Mouse (Mus musculus) intestine, postnatal 0 days (tissue): ENCODE results near the gene Rbm34. TPM values are rescaled to one million over a fixed set of nuclear protein-coding genes. Genes with fewer than 3 reads are reported as not detected.

ENCODE experiments used
- ATAC-seq: fragments of 200-750 bp; cut with Nextera tagmentation; 2 replicates; pipeline ENCODE4 v1.8.0; 2017; ENCODE audit warnings: mild to moderate bottlenecking, moderate TSS enrichment, moderate library complexity
- H3K27ac ChIP-seq: fragments of 300-500 bp; sonication (generic); 2 replicates; pipeline ENCODE4 v1.5.1; 2014; ENCODE audit warnings: mild to moderate bottlenecking, low read depth, low read length, moderate library complexity
- H3K27me3 ChIP-seq: fragments of 300-500 bp; sonication (generic); replicated peaks from 2 replicates; pipeline ENCODE4 v1.6.1; 2014; ENCODE audit warnings: low read length, mixed read lengths; ENCODE audit not compliant: control insufficient read depth, insufficient read depth
- H3K36me3 ChIP-seq: fragments of 300-500 bp; sonication (generic); 2 replicates; pipeline ENCODE4 v1.6.1; 2014; ENCODE audit warnings: mild to moderate bottlenecking, moderate library complexity; ENCODE audit not compliant: control insufficient read depth, insufficient read depth
- H3K4me1 ChIP-seq: fragments of 300-500 bp; sonication (generic); replicated peaks from 2 replicates; pipeline ENCODE4 v1.6.1; 2014; ENCODE audit warnings: antibody characterized with exemption, low read length, mixed read lengths; ENCODE audit not compliant: control insufficient read depth, insufficient read depth
- H3K4me2 ChIP-seq: fragments of 300-500 bp; sonication (generic); replicated peaks from 2 replicates; pipeline ENCODE4 v1.6.1; 2014; ENCODE audit warnings: low read depth, mild to moderate bottlenecking, moderate library complexity
- H3K4me3 ChIP-seq: fragments of 300-500 bp; sonication (generic); 2 replicates; pipeline ENCODE4 v1.5.1; 2014; ENCODE audit warnings: low read depth, low read length
- H3K9ac ChIP-seq: fragments of 300-500 bp; sonication (generic); 2 replicates; pipeline ENCODE4 v1.6.1; 2014; ENCODE audit warnings: mild to moderate bottlenecking, low read depth, low read length
- H3K9me3 ChIP-seq: fragments of 300-500 bp; sonication (generic); 2 replicates; pipeline ENCODE4 v1.6.1; 2016; ENCODE audit warnings: mixed run types; ENCODE audit not compliant: control insufficient read depth
- CTCF ChIP-seq: sonication (generic); IDR thresholded peaks from 2 replicates; pipeline ENCODE4 v1.5.1; 2016; ENCODE audit warnings: low read depth, mild to moderate bottlenecking, control low read depth, antibody characterized with exemption, moderate library complexity
- WGBS: fragments of 180-500 bp; shearing (Covaris S2); extraction: QIAGEN DNeasy Blood & Tissue Kit; methylation state at CpG from one replicate; pipeline ENCODE4 v1.1.7; 2014; 5-methylcytosine and 5-hydroxymethylcytosine counted together
- polyA plus RNA-seq: library from polyadenylated mRNA; unstranded; fragments of >200 nt; fragmentation: Nextera tagmentation; extraction: Ambion mirVana; gene quantifications from 2 replicates; pipeline ENCODE4 v1.2.1, GENCODE M21; 2015

Rbm34 gene
- polyA plus RNA-seq, 1 experiment from 2014 or later, result 25.3 TPM

DNA sequence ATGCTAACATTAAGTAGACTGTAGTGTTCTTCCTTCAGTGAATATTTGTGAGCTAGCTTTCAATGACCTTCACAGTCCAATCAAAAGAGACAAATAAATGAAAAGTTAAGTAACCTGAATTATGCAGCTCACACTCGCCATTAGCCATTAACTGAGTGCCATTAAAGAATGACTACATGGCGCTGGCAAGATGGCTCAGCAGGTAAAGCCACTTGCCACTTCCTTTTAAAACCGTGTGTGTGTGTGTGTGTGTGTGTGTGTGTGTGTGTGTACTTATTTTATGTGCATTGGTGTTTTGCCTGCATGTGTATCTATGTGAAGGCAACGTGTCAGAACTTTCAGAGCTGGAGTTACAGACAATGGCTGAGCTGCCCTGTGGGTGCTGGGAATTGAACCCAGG is 3.6 kb upstream of the Rbm34 start:
- H3K27me3 ChIP-seq, result no peaks in the 10 kb centered on the region
- 52% methylated on average over 4 of the region's 4 CpGs for WGBS
- no peaks in the 10 kb centered on the region for H3K9me3 ChIP-seq
- no peak for TF ChIP-seq CTCF
- no peak for ATAC-seq
- H3K4me2 ChIP-seq, result no peak overlapping the region
- peak overlapping the region; percentile 73; the same call in 1 of the 2 replicates for H3K27ac ChIP-seq
- H3K4me1 ChIP-seq, result 0 out of 2 replicates have a peak, but pooled peaks cover 4% of the 10 kb centered on the region
- no peak overlapping the region for H3K4me3 ChIP-seq
- no peaks in the 10 kb centered on the region for H3K36me3 ChIP-seq
- no peak overlapping the region for H3K9ac ChIP-seq

DNA sequence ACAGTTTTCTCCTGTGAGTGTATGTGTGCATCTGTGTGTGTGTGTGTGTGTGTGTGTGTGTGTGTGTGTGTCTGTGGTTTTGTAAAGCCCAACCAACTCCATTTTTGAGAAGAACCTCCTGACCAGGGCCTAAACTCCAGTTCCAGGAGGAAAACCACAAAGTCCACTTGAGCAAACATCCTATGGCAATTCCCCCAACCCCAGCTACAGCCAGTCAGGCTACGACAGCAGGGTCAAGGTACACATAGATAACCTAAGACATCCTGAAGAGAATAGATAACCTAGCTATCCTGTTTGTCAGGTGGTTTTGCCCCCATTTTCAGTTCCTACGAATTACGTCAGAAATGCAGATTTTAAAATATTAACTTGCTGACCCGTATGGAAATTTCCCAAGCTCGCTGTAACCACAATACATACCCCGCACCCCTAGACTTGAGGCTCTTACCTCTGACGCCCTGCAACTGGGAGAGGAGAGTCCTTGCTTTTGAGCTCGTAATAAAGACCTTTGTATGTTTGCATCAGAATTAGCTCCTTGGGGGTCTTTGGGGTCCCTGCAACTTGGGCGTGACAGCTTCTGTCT is 2.9 kb upstream of the Rbm34 start:
- Histone ChIP-seq H3K9ac (no peak overlapping the region), H3K9me3 (no peaks in the 10 kb centered on the region), H3K27ac (peak overlapping the region; percentile 73), H3K27me3 (no peaks in the 10 kb centered on the region), H3K4me1 (0 out of 2 replicates have a peak, but pooled peaks cover 4% of the 10 kb centered on the region), H3K36me3 (peaks cover 5% of the 10 kb centered on the region), H3K4me3 (no peak overlapping the region), H3K4me2 (no peak overlapping the region; the same call in 1 of the 2 replicates)
- 36% methylated on average over 9 of the region's 9 CpGs for WGBS
- TF ChIP-seq CTCF, result no peak
- ATAC-seq, result peak; percentile 51

- no peak overlapping the region for H3K4me2 ChIP-seq
- no peak overlapping the region for H3K9ac ChIP-seq
- H3K9me3 ChIP-seq, result no peaks in the 10 kb centered on the region
- no peak overlapping the region for H3K4me3 ChIP-seq
- peaks cover 16% of the 10 kb centered on the region for H3K36me3 ChIP-seq
- WGBS, result 69% methylated on average over 2 of the region's 2 CpGs
- no peaks in the 10 kb centered on the region for H3K27me3 ChIP-seq
- no peak for ATAC-seq
- no peak for TF ChIP-seq CTCF
- H3K27ac ChIP-seq, result no peak overlapping the region
- H3K4me1 ChIP-seq, result 0 out of 2 replicates have a peak, but pooled peaks cover 4% of the 10 kb centered on the region
Observed at GRCm38 (mm10) chr8:126972649-126973048, 1.8 kb upstream of the Rbm34 start.

- no peak overlapping the region for H3K4me3 ChIP-seq
- no peak overlapping the region for H3K9ac ChIP-seq
- H3K4me2 ChIP-seq, result no peak overlapping the region
- no peak overlapping the region for H3K27ac ChIP-seq
- H3K36me3 ChIP-seq, result peaks cover 22% of the 10 kb centered on the region
- TF ChIP-seq CTCF, result no peak
- no peaks in the 10 kb centered on the region for H3K27me3 ChIP-seq
- 85% methylated on average over 2 of the region's 2 CpGs for WGBS
- H3K4me1 ChIP-seq, result 0 out of 2 replicates have a peak, but pooled peaks cover 4% of the 10 kb centered on the region
- H3K9me3 ChIP-seq, result no peaks in the 10 kb centered on the region
- ATAC-seq, result no peak
Observed at GRCm38 (mm10) chr8:126972102-126972501, 1.2 kb upstream of the Rbm34 start.

DNA sequence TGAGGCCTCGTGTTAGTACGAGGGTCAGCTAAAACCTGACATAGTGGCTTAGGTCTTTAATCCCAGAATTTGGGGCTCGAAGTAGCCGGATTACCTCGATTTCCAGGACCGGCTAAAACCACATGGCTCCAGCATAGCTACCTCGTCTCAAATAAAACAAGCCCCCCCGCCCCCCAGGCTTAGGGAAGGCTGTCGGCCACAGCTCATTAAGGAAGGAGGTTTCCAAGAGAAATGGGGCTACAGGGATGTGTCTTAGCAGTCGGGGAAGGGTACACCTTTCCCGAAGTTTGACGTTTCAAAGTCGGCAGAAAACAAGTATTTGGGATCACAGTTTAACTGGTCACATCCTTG is 418 bp upstream of the Rbm34 start:
- H3K9ac ChIP-seq, result peak overlapping the region; percentile 83
- no peaks in the 10 kb centered on the region for H3K9me3 ChIP-seq
- peaks cover 28% of the 10 kb centered on the region for H3K36me3 ChIP-seq
- TF ChIP-seq CTCF, result no peak
- peak overlapping the region; percentile 68; the same call in 1 of the 2 replicates for H3K27ac ChIP-seq
- WGBS, result 9% methylated on average over 13 of the region's 13 CpGs
- peak overlapping the region; percentile 95 for H3K4me3 ChIP-seq
- H3K4me1 ChIP-seq, result 0 out of 2 replicates have a peak, but pooled peaks cover 4% of the 10 kb centered on the region
- H3K4me2 ChIP-seq, result peak overlapping the region; percentile 86
- H3K27me3 ChIP-seq, result no peaks in the 10 kb centered on the region
- no peak for ATAC-seq

- H3K4me1 ChIP-seq, result 0 out of 2 replicates have a peak, but pooled peaks cover 4% of the 10 kb centered on the region
- H3K9ac ChIP-seq, result no peak overlapping the region
- no peaks in the 10 kb centered on the region for H3K27me3 ChIP-seq
- WGBS, result 74% methylated on average over 1 of the region's 1 CpGs
- no peak overlapping the region for H3K4me2 ChIP-seq
- H3K27ac ChIP-seq, result no peak overlapping the region
- no peak overlapping the region for H3K4me3 ChIP-seq
- no peaks in the 10 kb centered on the region for H3K9me3 ChIP-seq
- no peak for ATAC-seq
- no peak for TF ChIP-seq CTCF
- H3K36me3 ChIP-seq, result peaks cover 40% of the 10 kb centered on the region
Observed at GRCm38 (mm10) chr8:126969546-126969945, 1.3 kb downstream of the Rbm34 start.
